Mouse (Mus musculus) hindbrain, embryonic 13.5 days (tissue): ENCODE results near the gene Ctag2. TPM values are rescaled to one million over a fixed set of nuclear protein-coding genes. Genes with fewer than 3 reads are reported as not detected.

Experiments used
- ATAC-seq: fragments of 200-750 bp; cut with Nextera tagmentation; 2 replicates; pipeline ENCODE4 v1.8.0; 2017; ENCODE audit warnings: moderate TSS enrichment; ENCODE audit not compliant: low FRiP score
- H3K27ac ChIP-seq: fragments of 300-500 bp; sonication (generic); 2 replicates; pipeline ENCODE4 v1.5.1; 2015; ENCODE audit warnings: inconsistent platforms, mild to moderate bottlenecking, moderate library complexity
- H3K27me3 ChIP-seq: fragments of 300-500 bp; sonication (generic); 2 replicates; pipeline ENCODE4 v1.6.1; 2015; ENCODE audit warnings: mild to moderate bottlenecking, inconsistent platforms
- H3K36me3 ChIP-seq: fragments of 300-500 bp; sonication (generic); 2 replicates; pipeline ENCODE4 v1.6.1; 2015; ENCODE audit warnings: mild to moderate bottlenecking, inconsistent platforms
- H3K4me1 ChIP-seq: fragments of 300-500 bp; sonication (generic); replicated peaks from 2 replicates; pipeline ENCODE4 v1.6.1; 2015; ENCODE audit warnings: inconsistent platforms
- H3K4me2 ChIP-seq: fragments of 300-500 bp; sonication (generic); 2 replicates; pipeline ENCODE4 v1.6.1; 2015; ENCODE audit warnings: inconsistent platforms, mild to moderate bottlenecking, moderate library complexity
- H3K4me3 ChIP-seq: fragments of 300-500 bp; sonication (generic); 2 replicates; pipeline ENCODE4 v1.5.1; 2015; ENCODE audit warnings: mild to moderate bottlenecking, inconsistent platforms
- H3K9ac ChIP-seq: fragments of 300-500 bp; sonication (generic); 2 replicates; pipeline ENCODE4 v1.6.1; 2015; ENCODE audit warnings: mild to moderate bottlenecking, inconsistent platforms
- H3K9me3 ChIP-seq: fragments of 300-500 bp; sonication (generic); 2 replicates; pipeline ENCODE4 v1.6.1; 2016; ENCODE audit warnings: inconsistent platforms
- WGBS: fragments of 180-500 bp; shearing (Covaris S2); methylation state at CpG from one replicate; pipeline ENCODE4 v1.1.7; 2015; 5-methylcytosine and 5-hydroxymethylcytosine counted together
- polyA plus RNA-seq: library from polyadenylated mRNA; unstranded; fragments of >200 nt; fragmentation: Nextera tagmentation; extraction: Ambion mirVana; gene quantifications from 2 replicates; pipeline ENCODE4 v1.2.1, GENCODE M21; 2015

Ctag2 gene
- not detected in 2 replicates for polyA plus RNA-seq

- Histone ChIP-seq H3K9me3 (no peaks in the 10 kb centered on the region), H3K4me3 (no peak within 1 kb of the TSS), H3K4me2 (no peak within 1 kb of the TSS), H3K4me1 (no peaks in the 10 kb centered on the region), H3K27ac (no peak within 1 kb of the TSS), H3K36me3 (no peaks in the 10 kb centered on the region), H3K9ac (no peak within 1 kb of the TSS), H3K27me3 (no peaks in the 10 kb centered on the region)
- WGBS = 90% methylated on average over 7 of the region's 7 CpGs
- ATAC-seq = no peak
Observed at GRCm38 (mm10) chrX:65047344-65047743, at the start of gene Ctag2. Ctag2 (plus strand) TSS chrX:65047644.
